Mouse (Mus musculus) ES-Bruce4 (cell line): ENCODE measurements around the gene Dusp22. TPM values are rescaled to one million over a fixed set of nuclear protein-coding genes. Genes with fewer than 3 reads are reported as not detected.

Experiments used
- H3K27ac ChIP-seq: 2 replicates; pipeline ENCODE4 v1.5.1; 2012; ENCODE audit warnings: low read length, inconsistent platforms; ENCODE audit not compliant: insufficient read depth
- H3K27me3 ChIP-seq: 2 replicates; pipeline ENCODE4 v1.6.1; 2012; ENCODE audit warnings: mild to moderate bottlenecking, low read length, inconsistent platforms; ENCODE audit not compliant: control insufficient read depth, poor library complexity, insufficient read depth, severe bottlenecking
- H3K36me3 ChIP-seq: 2 replicates; pipeline ENCODE4 v1.6.1; 2012; ENCODE audit warnings: inconsistent platforms, mild to moderate bottlenecking, low read length, moderate library complexity; ENCODE audit not compliant: control insufficient read depth, poor library complexity, insufficient read depth, severe bottlenecking
- H3K4me1 ChIP-seq: one replicate; pipeline ENCODE4 v1.8.1; 2011; ENCODE audit warnings: low read length; ENCODE audit not compliant: control insufficient read depth, insufficient read depth
- H3K4me3 ChIP-seq: 2 replicates; pipeline ENCODE4 v1.5.1; 2011; ENCODE audit warnings: low read depth, mild to moderate bottlenecking, low read length
- H3K9ac ChIP-seq: 2 replicates; pipeline ENCODE4 v1.6.1; 2012; ENCODE audit warnings: low read depth, mild to moderate bottlenecking, inconsistent platforms; ENCODE audit not compliant: poor library complexity, severe bottlenecking
- H3K9me3 ChIP-seq: replicated peaks from 2 replicates; pipeline ENCODE4 v1.6.1; 2012; ENCODE audit warnings: mild to moderate bottlenecking, low read length, inconsistent platforms; ENCODE audit not compliant: control insufficient read depth, poor library complexity, insufficient read depth, severe bottlenecking
- CTCF ChIP-seq: IDR thresholded peaks from one replicate; pipeline ENCODE4 v1.8.1; 2011; ENCODE audit warnings: low read depth, low read length
- EP300 ChIP-seq: IDR thresholded peaks from 2 replicates; pipeline ENCODE4 v1.6.1; 2011; ENCODE audit warnings: low read depth, low read length; ENCODE audit not compliant: insufficient read depth
- POLR2A ChIP-seq: IDR thresholded peaks from one replicate; pipeline ENCODE4 v1.8.1; 2011; ENCODE audit warnings: low read length; ENCODE audit not compliant: insufficient read depth
- polyA plus RNA-seq: library from polyadenylated mRNA; stranded (reverse); fragments of >200 nt; gene quantifications from 2 replicates; pipeline ENCODE4 v1.2.4, GENCODE M21; 2011; ENCODE audit warnings: low read depth; ENCODE audit not compliant: missing spikeins, insufficient read depth, insufficient read length

Dusp22 gene
- polyA plus RNA-seq, 1 experiment: 13.1 TPM

DNA sequence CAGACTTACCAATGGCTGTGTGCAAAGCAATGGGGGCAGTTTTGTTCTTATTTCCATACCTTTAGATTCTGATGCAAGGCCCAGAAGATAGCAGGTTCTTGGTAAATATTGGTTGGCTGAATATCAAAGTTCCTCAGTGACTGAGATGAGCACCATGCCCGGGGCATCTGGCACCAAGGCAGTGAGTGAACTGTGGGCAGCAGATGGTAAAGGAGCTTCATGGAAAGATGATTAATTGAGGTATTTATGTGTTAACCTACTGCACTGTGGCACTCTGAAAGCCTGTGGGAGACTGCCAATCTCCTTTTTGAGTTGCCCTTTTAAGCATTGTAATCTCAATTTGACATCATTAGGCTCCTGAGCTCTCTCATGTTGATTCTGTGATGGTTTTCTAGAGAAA, 9.1 kb upstream of the Dusp22 start:
- H3K27me3 ChIP-seq: no peaks in the 10 kb centered on the region
- no peak overlapping the region for H3K9ac ChIP-seq
- no peaks in the 10 kb centered on the region for H3K4me1 ChIP-seq
- H3K9me3 ChIP-seq: no peaks in the 10 kb centered on the region
- TF ChIP-seq EP300: no peak
- no peak for TF ChIP-seq POLR2A
- no peak for TF ChIP-seq CTCF
- H3K4me3 ChIP-seq: no peak overlapping the region
- no peak overlapping the region for H3K27ac ChIP-seq
- H3K36me3 ChIP-seq: no peaks in the 10 kb centered on the region

DNA sequence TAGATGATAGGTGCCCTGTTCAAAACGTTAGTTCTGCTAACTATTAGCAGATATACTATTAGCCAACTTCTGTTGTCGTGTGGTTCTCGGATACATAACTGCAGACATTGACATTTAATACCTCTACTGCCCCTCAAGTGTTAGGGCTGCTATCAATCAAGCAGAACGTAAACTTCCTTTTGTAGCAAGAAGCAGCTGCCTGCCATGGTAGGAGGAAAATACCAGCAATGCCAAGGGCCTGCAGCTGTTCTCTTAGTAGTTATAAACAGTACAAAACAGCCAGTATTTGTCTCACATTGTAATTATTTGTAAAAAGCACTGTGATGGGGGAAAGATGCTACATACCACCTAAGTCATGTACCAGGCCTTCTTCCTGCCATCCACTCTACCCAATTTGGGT, 6.7 kb upstream of the Dusp22 start:
- TF ChIP-seq POLR2A: no peak
- no peak for TF ChIP-seq CTCF
- no peak for TF ChIP-seq EP300
- no peaks in the 10 kb centered on the region for H3K9me3 ChIP-seq
- no peak overlapping the region for H3K4me3 ChIP-seq
- H3K9ac ChIP-seq: no peak overlapping the region
- H3K4me1 ChIP-seq: no peaks in the 10 kb centered on the region
- H3K36me3 ChIP-seq: no peaks in the 10 kb centered on the region
- no peak overlapping the region for H3K27ac ChIP-seq
- no peaks in the 10 kb centered on the region for H3K27me3 ChIP-seq

DNA sequence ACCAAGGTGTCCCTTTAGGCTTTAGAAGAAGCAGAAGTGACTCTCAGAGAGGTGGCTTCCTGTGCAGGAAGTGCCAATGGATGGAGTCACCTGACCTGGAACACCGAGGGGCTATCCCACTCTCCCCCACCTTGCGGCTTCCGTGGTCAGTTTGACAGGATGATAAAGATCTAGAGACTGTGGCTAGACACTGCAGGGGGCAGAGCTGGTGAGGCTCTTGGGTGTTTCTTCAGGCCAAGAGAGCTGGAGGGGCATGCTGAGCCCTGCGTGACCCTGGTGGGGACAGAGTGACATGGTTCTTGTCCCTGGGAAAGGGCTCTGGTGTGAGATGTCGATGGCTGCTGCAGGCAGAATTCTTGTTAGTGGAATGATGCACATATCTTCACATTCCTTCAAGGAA, 5.3 kb upstream of the Dusp22 start:
- Histone ChIP-seq H3K36me3 (no peaks in the 10 kb centered on the region), H3K9ac (no peak overlapping the region), H3K27ac (no peak overlapping the region)

DNA sequence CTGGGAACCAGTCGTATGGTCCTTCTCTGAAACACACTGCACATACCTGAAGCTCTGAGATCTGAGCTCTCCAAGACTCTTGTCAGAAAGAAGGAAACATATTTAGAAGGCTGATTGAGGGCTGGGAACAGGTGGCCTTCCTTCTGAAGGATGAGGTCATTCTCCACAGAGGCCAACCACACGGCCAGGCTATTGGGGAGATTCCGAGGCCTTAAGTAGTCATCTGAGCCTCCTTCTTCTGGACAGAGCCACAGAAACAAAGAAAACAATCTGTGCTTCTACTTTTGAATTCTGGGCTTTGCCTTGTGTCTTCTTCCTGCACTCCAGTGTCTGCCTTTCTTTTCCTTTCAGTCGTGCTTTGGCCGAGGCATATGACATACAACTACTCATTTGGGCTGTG, 2.9 kb upstream of the Dusp22 start:
- H3K36me3 ChIP-seq: no peaks in the 10 kb centered on the region
- H3K9me3 ChIP-seq: no peaks in the 10 kb centered on the region
- no peak for TF ChIP-seq POLR2A
- no peak for TF ChIP-seq EP300
- no peak for TF ChIP-seq CTCF
- H3K9ac ChIP-seq: no peak overlapping the region
- no peak overlapping the region for H3K27ac ChIP-seq
- H3K4me1 ChIP-seq: no peaks in the 10 kb centered on the region
- no peak overlapping the region for H3K4me3 ChIP-seq
- H3K27me3 ChIP-seq: no peaks in the 10 kb centered on the region

More for the DNA sequence above, 5.3 kb upstream of the Dusp22 start:
- no peak for TF ChIP-seq EP300
- TF ChIP-seq POLR2A: no peak
- no peak for TF ChIP-seq CTCF
- Histone ChIP-seq H3K27me3 (no peaks in the 10 kb centered on the region), H3K4me1 (no peaks in the 10 kb centered on the region), H3K9me3 (no peaks in the 10 kb centered on the region), H3K4me3 (no peak overlapping the region)

DNA sequence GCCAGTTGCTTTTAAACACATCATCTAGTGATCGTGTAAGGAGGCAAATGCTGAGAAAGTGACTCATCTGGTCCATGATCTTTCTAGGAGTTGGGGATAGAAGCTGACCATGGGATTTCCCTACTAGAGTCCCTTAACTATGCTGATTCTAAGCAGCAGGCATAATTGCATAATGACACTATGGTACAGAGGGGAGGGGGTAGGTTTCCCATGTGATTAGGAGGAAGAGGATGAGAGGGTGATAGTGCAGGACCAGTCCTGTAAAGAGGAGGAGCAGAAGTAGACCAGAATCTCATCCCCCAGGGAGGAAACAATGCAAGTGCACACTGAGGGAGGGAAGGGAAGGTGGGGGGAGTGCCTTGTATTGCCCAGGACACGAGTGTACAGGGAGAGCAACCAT, 2.0 kb upstream of the Dusp22 start:
- H3K36me3 ChIP-seq: no peaks in the 10 kb centered on the region
- no peak overlapping the region for H3K9ac ChIP-seq
- no peaks in the 10 kb centered on the region for H3K27me3 ChIP-seq
- no peak overlapping the region for H3K27ac ChIP-seq
- TF ChIP-seq EP300 (no peak), POLR2A (no peak), CTCF (no peak)
- H3K4me3 ChIP-seq: no peak overlapping the region
- H3K9me3 ChIP-seq: no peaks in the 10 kb centered on the region
- H3K4me1 ChIP-seq: no peaks in the 10 kb centered on the region

DNA sequence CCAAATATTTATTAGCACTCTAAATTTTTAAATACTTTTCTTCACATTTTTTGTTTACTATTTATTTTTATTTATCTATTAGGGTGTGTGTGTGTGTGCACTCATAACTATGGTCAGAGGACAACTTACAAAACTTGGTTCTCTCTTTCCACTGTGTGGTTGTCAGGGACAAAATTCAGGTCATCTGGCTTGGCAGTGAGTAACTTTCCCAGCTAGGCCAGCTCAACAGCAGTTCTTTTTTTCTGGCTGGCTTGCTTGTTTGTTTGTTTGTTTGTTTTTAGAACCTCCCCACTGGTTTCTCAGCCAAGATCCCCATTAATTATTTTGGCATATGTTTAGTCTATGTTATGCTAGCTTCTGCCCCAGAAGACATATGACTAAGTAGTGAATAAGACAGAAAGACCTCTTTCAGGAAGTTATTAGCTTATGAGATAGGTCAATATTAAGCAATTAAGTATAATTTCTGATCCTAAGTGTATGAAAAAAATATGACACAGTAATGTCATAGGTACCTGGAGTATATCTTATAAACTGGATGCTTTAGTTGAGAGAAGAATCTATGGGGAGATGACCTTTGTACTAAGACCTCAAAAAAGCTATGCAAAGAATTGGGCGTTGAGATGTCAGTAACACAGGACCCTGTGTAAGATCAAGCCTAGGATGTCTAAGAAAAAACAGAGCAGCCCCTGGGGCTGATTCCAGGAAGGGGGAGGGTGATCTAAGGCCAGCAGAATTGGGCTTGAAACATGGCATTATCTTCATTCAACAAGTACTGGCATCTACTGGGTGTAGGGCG, 1.4 kb upstream of the Dusp22 start:
- H3K4me1 ChIP-seq: no peaks in the 10 kb centered on the region
- H3K4me3 ChIP-seq: no peak overlapping the region
- no peak for TF ChIP-seq CTCF
- TF ChIP-seq POLR2A: no peak
- no peak for TF ChIP-seq EP300
- no peak overlapping the region for H3K27ac ChIP-seq
- no peaks in the 10 kb centered on the region for H3K36me3 ChIP-seq
- H3K27me3 ChIP-seq: no peaks in the 10 kb centered on the region
- no peak overlapping the region for H3K9ac ChIP-seq
- no peaks in the 10 kb centered on the region for H3K9me3 ChIP-seq
